Mouse (Mus musculus) forebrain, embryonic 11.5 days (tissue): ENCODE data around the gene Spata9. TPM values are rescaled to one million over a fixed set of nuclear protein-coding genes. Genes with fewer than 3 reads are reported as not detected.

Experiments used
- ATAC-seq: fragments of 200-750 bp; cut with Nextera tagmentation; replicated peaks from 2 replicates; pipeline ENCODE4 v1.8.0; 2017; ENCODE audit warnings: moderate TSS enrichment; ENCODE audit not compliant: low FRiP score
- DNase-seq: peaks from one replicate; pipeline ENCODE4 v3.0.0-alpha.2; 2017; ENCODE audit warnings: low spot score
- H3K27ac ChIP-seq: fragments of 300-500 bp; sonication (generic); 2 replicates; pipeline ENCODE4 v1.5.1; 2014; ENCODE audit warnings: low read depth, low read length
- H3K27me3 ChIP-seq: fragments of 300-500 bp; sonication (generic); 2 replicates; pipeline ENCODE4 v1.6.1; 2014; ENCODE audit warnings: mild to moderate bottlenecking, low read length, mixed read lengths; ENCODE audit not compliant: control insufficient read depth, insufficient read depth
- H3K36me3 ChIP-seq: fragments of 300-500 bp; sonication (generic); 2 replicates; pipeline ENCODE4 v1.6.1; 2014; ENCODE audit warnings: mild to moderate bottlenecking, low read length, moderate library complexity, mixed read lengths; ENCODE audit not compliant: control insufficient read depth, insufficient read depth
- H3K4me1 ChIP-seq: fragments of 300-500 bp; sonication (generic); replicated peaks from 2 replicates; pipeline ENCODE4 v1.6.1; 2014; ENCODE audit warnings: low read length, mixed read lengths; ENCODE audit not compliant: control insufficient read depth, insufficient read depth
- H3K4me2 ChIP-seq: fragments of 300-500 bp; sonication (generic); 2 replicates; pipeline ENCODE4 v1.6.1; 2014; ENCODE audit warnings: low read depth, mild to moderate bottlenecking, low read length, moderate library complexity, mixed read lengths; ENCODE audit not compliant: severe bottlenecking
- H3K4me3 ChIP-seq: fragments of 300-500 bp; sonication (generic); 2 replicates; pipeline ENCODE4 v1.5.1; 2014; ENCODE audit warnings: low read depth, low read length
- H3K9ac ChIP-seq: fragments of 300-500 bp; sonication (generic); 2 replicates; pipeline ENCODE4 v1.6.1; 2014; ENCODE audit warnings: low read length
- H3K9me3 ChIP-seq: fragments of 300-500 bp; sonication (generic); 2 replicates; pipeline ENCODE4 v1.6.1; 2016; ENCODE audit warnings: low read length, mixed read lengths; ENCODE audit not compliant: control insufficient read depth
- WGBS: fragments of 180-500 bp; shearing (Covaris S2); extraction: QIAGEN DNeasy Blood & Tissue Kit; methylation state at CpG from one replicate; pipeline ENCODE4 v1.1.7; 2014; 5-methylcytosine and 5-hydroxymethylcytosine counted together
- polyA plus RNA-seq: library from polyadenylated mRNA; unstranded; fragments of >200 nt; fragmentation: Nextera tagmentation; extraction: Ambion mirVana; gene quantifications from 2 replicates; pipeline ENCODE4 v1.2.1, GENCODE M21; 2014

Spata9 gene
- polyA plus RNA-seq, 1 experiment from 2014 or later = 0.67 TPM

- ATAC-seq (no peak), DNase-seq (no peak)
- H3K9ac ChIP-seq = no peak overlapping the region
- WGBS = 92% methylated on average over 2 of the region's 2 CpGs
- H3K27me3 ChIP-seq = no peaks in the 10 kb centered on the region
- no peaks in the 10 kb centered on the region for H3K9me3 ChIP-seq
- peak overlapping the region; percentile 12; the same call in 1 of the 2 replicates for H3K4me3 ChIP-seq
- peaks cover 11% of the 10 kb centered on the region; the same call in 1 of the 2 replicates for H3K36me3 ChIP-seq
- peaks cover 6% of the 10 kb centered on the region; the same call in 1 of the 2 replicates for H3K4me1 ChIP-seq
- H3K27ac ChIP-seq = no peak overlapping the region
- peak overlapping the region; percentile 27; the same call in 1 of the 2 replicates for H3K4me2 ChIP-seq
Observed at GRCm38 (mm10) chr13:75940791-75941517, 26.0 kb upstream of the Spata9 start.

GRCm38 (mm10) chr13:75941518-75942295 is 25.2 kb upstream of the Spata9 start:
- Histone ChIP-seq H3K4me2 (peak overlapping the region; percentile 27), H3K27me3 (no peaks in the 10 kb centered on the region), H3K27ac (no peak overlapping the region), H3K4me1 (peaks cover 6% of the 10 kb centered on the region; the same call in 1 of the 2 replicates), H3K9ac (no peak overlapping the region), H3K9me3 (no peaks in the 10 kb centered on the region), H3K4me3 (peak overlapping the region; percentile 12; the same call in 1 of the 2 replicates), H3K36me3 (peaks cover 11% of the 10 kb centered on the region; the same call in 1 of the 2 replicates)
- DNase-seq (no peak), ATAC-seq (no peak)
- WGBS = 78% methylated on average over 5 of the region's 5 CpGs

- peaks cover 6% of the 10 kb centered on the region; the same call in 1 of the 2 replicates for H3K4me1 ChIP-seq
- peak overlapping the region; percentile 89 for H3K9ac ChIP-seq
- peak overlapping the region; percentile 68 for H3K4me2 ChIP-seq
- peak overlapping the region; percentile 87 for H3K4me3 ChIP-seq
- peak overlapping the region; percentile 98 for H3K27ac ChIP-seq
- peaks cover 8% of the 10 kb centered on the region; the same call in 1 of the 2 replicates for H3K36me3 ChIP-seq
- peak; percentile 21 for ATAC-seq
- DNase-seq = peak; percentile 60
- no peaks in the 10 kb centered on the region for H3K9me3 ChIP-seq
- H3K27me3 ChIP-seq = no peaks in the 10 kb centered on the region
- WGBS = 1% methylated on average over 6 of the region's 6 CpGs
Observed at GRCm38 (mm10) chr13:75942731-75943130, 24.2 kb upstream of the Spata9 start.

GRCm38 (mm10) chr13:75943189-75944043 is 23.5 kb upstream of the Spata9 start, which contains the start of gene Rhobtb3:
Gene Rhobtb3 (minus strand): TSS chr13:75943925.
- H3K27ac ChIP-seq = peak within 1 kb of the TSS; percentile 98
- peaks cover 1% of the 10 kb centered on the region; the same call in 1 of the 2 replicates for H3K36me3 ChIP-seq
- H3K27me3 ChIP-seq = no peaks in the 10 kb centered on the region
- DNase-seq = peak; percentile 97
- peak within 1 kb of the TSS; percentile 68 for H3K4me2 ChIP-seq
- ATAC-seq = peak; percentile 94
- peaks cover 6% of the 10 kb centered on the region; the same call in 1 of the 2 replicates for H3K4me1 ChIP-seq
- H3K9me3 ChIP-seq = no peaks in the 10 kb centered on the region
- peak within 1 kb of the TSS; percentile 89 for H3K9ac ChIP-seq
- under 1% methylated on average over 108 of the region's 110 CpGs for WGBS
- peak within 1 kb of the TSS; percentile 87 for H3K4me3 ChIP-seq

- peak overlapping the region; percentile 68 for H3K4me2 ChIP-seq
- ATAC-seq (peak; percentile 1; the same call in 1 of the 2 replicates), DNase-seq (no peak)
Observed at GRCm38 (mm10) chr13:75944044-75944820, 22.7 kb upstream of the Spata9 start.

GRCm38 (mm10) chr13:75950295-75950694 is 16.7 kb upstream of the Spata9 start:
- WGBS = 60% methylated on average over 1 of the region's 1 CpGs
- H3K4me1 ChIP-seq = no peaks in the 10 kb centered on the region
- H3K27ac ChIP-seq = no peak overlapping the region
- H3K36me3 ChIP-seq = no peaks in the 10 kb centered on the region
- no peak overlapping the region for H3K4me2 ChIP-seq
- H3K9me3 ChIP-seq = no peaks in the 10 kb centered on the region
- no peak overlapping the region for H3K4me3 ChIP-seq
- no peak for ATAC-seq
- no peak overlapping the region for H3K9ac ChIP-seq
- H3K27me3 ChIP-seq = no peaks in the 10 kb centered on the region
- DNase-seq = no peak

More at GRCm38 (mm10) chr13:75944044-75944820, 22.7 kb upstream of the Spata9 start:
- Histone ChIP-seq H3K4me3 (peak overlapping the region; percentile 87), H3K27ac (peak overlapping the region; percentile 98), H3K9me3 (no peaks in the 10 kb centered on the region), H3K9ac (peak overlapping the region; percentile 89), H3K27me3 (no peaks in the 10 kb centered on the region), H3K36me3 (no peaks in the 10 kb centered on the region), H3K4me1 (peaks cover 6% of the 10 kb centered on the region; the same call in 1 of the 2 replicates)
- 2% methylated on average over 7 of the region's 7 CpGs for WGBS

GRCm38 (mm10) chr13:75955357-75955992 is 11.5 kb upstream of the Spata9 start:
- Histone ChIP-seq H3K4me3 (no peak overlapping the region), H3K9me3 (no peaks in the 10 kb centered on the region), H3K27me3 (no peaks in the 10 kb centered on the region), H3K36me3 (no peaks in the 10 kb centered on the region), H3K4me1 (no peaks in the 10 kb centered on the region), H3K27ac (no peak overlapping the region), H3K4me2 (no peak overlapping the region), H3K9ac (no peak overlapping the region)
- DNase-seq (no peak), ATAC-seq (no peak)
